Mouse (Mus musculus) CH12.LX (cell line): Measurements from ENCODE around the gene Capn11. TPM values are rescaled to one million over a fixed set of nuclear protein-coding genes. Genes with fewer than 3 reads are reported as not detected.

ENCODE experiments used
- DNase-seq: peaks from one replicate; pipeline ENCODE4 v3.0.0-alpha.2; 2013; ENCODE audit errors: extremely low read depth
- H3K27ac ChIP-seq: 2 replicates; pipeline ENCODE4 v1.5.1; 2012; ENCODE audit warnings: low read depth, mild to moderate bottlenecking, control low read depth, moderate library complexity; ENCODE audit not compliant: insufficient read depth
- H3K27me3 ChIP-seq: replicated peaks from 2 replicates; pipeline ENCODE3; 2012; ENCODE audit warnings: inconsistent platforms
- H3K36me3 ChIP-seq, 2 experiments: replicated peaks in 1 of 2; 2 replicates each; pipeline versions ENCODE3 to v1.6.1; 2012; ENCODE audit warnings: inconsistent platforms in 1 of 2, low read length in 1 of 2, mild to moderate bottlenecking in 1 of 2, mixed read lengths in 1 of 2, moderate library complexity in 1 of 2; ENCODE audit not compliant: control insufficient read depth in 1 of 2, insufficient read depth in 1 of 2
- H3K4me1 ChIP-seq, 2 experiments: 2 replicates each; pipeline ENCODE4 v1.6.1; 2012; ENCODE audit warnings: inconsistent platforms in 1 of 2, moderate library complexity in 1 of 2; ENCODE audit not compliant: insufficient read depth in 2 of 2, control insufficient read depth in 1 of 2
- H3K4me2 ChIP-seq: 2 replicates; pipeline ENCODE4 v1.6.1; 2012; ENCODE audit warnings: low read depth, mild to moderate bottlenecking, control low read depth; ENCODE audit not compliant: poor library complexity, insufficient read depth, severe bottlenecking
- H3K4me3 ChIP-seq, 3 experiments: fragments of 150-350 bp in 1 of 3; sonication (generic) in 1 of 3; replicated peaks in 1 of 3; 2 replicates each; pipeline versions ENCODE3 to v1.5.1; 2011 to 2012; ENCODE audit warnings: low read depth in 2 of 3, low read length in 2 of 3, mild to moderate bottlenecking in 2 of 3, moderate library complexity in 2 of 3, control low read depth in 1 of 3, improper control_type of control experiment in 1 of 3, inconsistent platforms in 1 of 3, mixed read lengths in 1 of 3; ENCODE audit not compliant: poor library complexity in 1 of 3
- H3K79me2 ChIP-seq: replicated peaks from 2 replicates; pipeline ENCODE4 v1.6.1; 2012; ENCODE audit warnings: mild to moderate bottlenecking, moderate library complexity; ENCODE audit not compliant: control insufficient read depth, poor library complexity, insufficient read depth, severe bottlenecking; ENCODE audit errors: extremely low read depth
- H3K9ac ChIP-seq: 2 replicates; pipeline ENCODE4 v1.6.1; 2012; ENCODE audit warnings: low read depth, mild to moderate bottlenecking, control low read depth, moderate library complexity; ENCODE audit not compliant: insufficient read depth
- H3K9me3 ChIP-seq: replicated peaks from 2 replicates; pipeline ENCODE3; 2012; ENCODE audit warnings: low read length, inconsistent platforms, mixed read lengths
- BHLHE40 ChIP-seq: IDR thresholded peaks from 2 replicates; pipeline ENCODE4 v1.6.1; 2011; ENCODE audit warnings: mild to moderate bottlenecking, low read depth, low read length, improper control_type of control experiment
- EP300 ChIP-seq: IDR thresholded peaks from 2 replicates; pipeline ENCODE4 v1.6.1; 2011; ENCODE audit warnings: low read length, improper control_type of control experiment
- GABPA ChIP-seq: IDR thresholded peaks from 2 replicates; pipeline ENCODE4 v1.6.1; 2012; ENCODE audit warnings: low read depth, low read length, improper control_type of control experiment, inconsistent platforms; ENCODE audit not compliant: insufficient replicate concordance
- MAX ChIP-seq: IDR thresholded peaks from 2 replicates; pipeline ENCODE4 v1.6.1; 2011; ENCODE audit warnings: low read length, improper control_type of control experiment
- MEF2A ChIP-seq: IDR thresholded peaks from 2 replicates; pipeline ENCODE4 v1.6.1; 2014; ENCODE audit warnings: low read depth, mild to moderate bottlenecking, inconsistent platforms, low read length, improper control_type of control experiment, borderline replicate concordance
- MXI1 ChIP-seq: IDR thresholded peaks from 2 replicates; pipeline ENCODE4 v1.6.1; 2011; ENCODE audit warnings: mild to moderate bottlenecking, low read depth, low read length, improper control_type of control experiment
- MYC ChIP-seq: IDR thresholded peaks from 2 replicates; pipeline ENCODE4 v1.6.1; 2011; ENCODE audit warnings: low read depth, mild to moderate bottlenecking, improper control_type of control experiment, low read length
- NELFE ChIP-seq: IDR thresholded peaks from 2 replicates; pipeline ENCODE4 v1.6.1; 2011; ENCODE audit warnings: low read depth, low read length, improper control_type of control experiment
- PAX5 ChIP-seq: IDR thresholded peaks from 2 replicates; pipeline ENCODE4 v1.6.1; 2012; ENCODE audit warnings: low read length, inconsistent platforms, mixed read lengths
- POLR2AphosphoS2 ChIP-seq: IDR thresholded peaks from 2 replicates; pipeline ENCODE4 v1.6.1; 2011; ENCODE audit warnings: low read depth, low read length, improper control_type of control experiment
- RCOR1 ChIP-seq: conservative IDR thresholded peaks from 2 replicates; pipeline ENCODE4 v1.6.1; 2012; ENCODE audit warnings: low read depth, mild to moderate bottlenecking, inconsistent platforms, low read length, improper control_type of control experiment
- TBP ChIP-seq: conservative IDR thresholded peaks from 2 replicates; pipeline ENCODE4 v1.6.1; 2011; ENCODE audit warnings: low read depth, low read length, improper control_type of control experiment
- UBTF ChIP-seq: IDR thresholded peaks from 2 replicates; pipeline ENCODE4 v1.6.1; 2012; ENCODE audit warnings: low read depth, mild to moderate bottlenecking, inconsistent platforms, low read length, improper control_type of control experiment, moderate library complexity
- USF1 ChIP-seq: IDR thresholded peaks from 2 replicates; pipeline ENCODE4 v1.6.1; 2014; ENCODE audit warnings: low read depth, mild to moderate bottlenecking, inconsistent platforms, low read length, improper control_type of control experiment
- ZNF384 ChIP-seq: IDR thresholded peaks from 2 replicates; pipeline ENCODE4 v1.6.1; 2012; ENCODE audit warnings: low read depth, low read length, improper control_type of control experiment, inconsistent platforms
- dilution Hi-C: fragments of 300-500 bp; cut with MboI; formaldehyde crosslinking; loops from 2 replicates; pipeline ENCODE4 v1.14.3; 2020; ENCODE audit warnings: low sequenced_read_pairs; ENCODE audit not compliant: extremely low pct_unique_long_range_greater_than_20kb, extremely low pct_ligation_motif_present
- in situ Hi-C: fragments of 300-500 bp; cut with MboI; formaldehyde crosslinking; loops from 3 replicates; pipeline ENCODE4 v1.14.3; 2019; ENCODE audit warnings: low sequenced_read_pairs, low pct_ligation_motif_present, low pct_unique_long_range_greater_than_20kb, mixed read lengths
- polyA plus RNA-seq: library from polyadenylated mRNA; unstranded; fragments of >175 nt; gene quantifications from 2 replicates; pipeline ENCODE4 v1.2.1, GENCODE M21; 2012; ENCODE audit warnings: low read depth; ENCODE audit not compliant: insufficient read length
- total RNA-seq, 2 experiments: library from RNA; depleted of rRNA; stranded (reverse); fragments of 300-350 nt in 1 of 2; fragments of >200 nt in 1 of 2; gene quantifications; 2 replicates each; pipeline ENCODE4 v1.2.3; 2012 to 2014

Gene Capn11
- total and polyA plus RNA-seq, 3 experiments: 0.09 TPM; not detected in 2

DNA sequence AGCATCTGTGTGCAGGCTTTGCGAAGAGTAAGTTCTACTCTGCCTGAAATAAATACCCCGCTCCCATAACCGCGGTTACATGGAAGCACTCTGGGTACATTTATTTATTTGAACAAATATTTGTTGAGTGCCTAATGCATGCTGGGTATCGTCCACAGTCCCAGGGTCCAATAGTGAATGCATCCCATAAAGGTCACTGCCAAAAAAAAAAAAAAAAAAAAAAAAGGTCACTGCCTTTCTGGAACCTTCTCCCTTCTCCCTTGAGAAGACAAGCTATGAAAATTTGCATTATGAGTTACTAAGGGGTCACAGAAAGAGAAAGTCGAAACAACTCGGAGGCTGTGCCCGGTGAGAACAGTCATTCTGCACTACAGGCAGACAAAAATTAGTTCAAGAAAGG is 17.1 kb downstream of the Capn11 start:
- no peak for DNase-seq
- dilution Hi-C loops: no loop called here
- H3K36me3 ChIP-seq: no peaks in the 10 kb centered on the region

GRCm38 (mm10) chr17:45638596-45639295 is 20.4 kb downstream of the Capn11 start:
- no peak for DNase-seq
- no peak overlapping the region for H3K4me3 ChIP-seq
- no peaks in the 10 kb centered on the region for H3K9me3 ChIP-seq
- TF ChIP-seq TBP (no peak), MAX (no peak), MEF2A (no peak), EP300 (no peak), ZNF384 (no peak), PAX5 (no peak), USF1 (no peak), POLR2AphosphoS2 (no peak), NELFE (no peak), UBTF (no peak), RCOR1 (no peak), MXI1 (no peak), GABPA (no peak), BHLHE40 (no peak)
- no peaks in the 10 kb centered on the region for H3K79me2 ChIP-seq
- peaks cover 4 to 11% of the 10 kb centered on the region in 2 experiments for H3K4me1 ChIP-seq
- no peak overlapping the region for H3K4me2 ChIP-seq
- in situ Hi-C loops: no loop called here
- no peak overlapping the region for H3K9ac ChIP-seq
- H3K36me3 ChIP-seq: no peaks in the 10 kb centered on the region
- dilution Hi-C loops: no loop called here
- H3K27ac ChIP-seq: no peak overlapping the region
- peaks cover 3% of the 10 kb centered on the region for H3K27me3 ChIP-seq

More for the DNA sequence above, 17.1 kb downstream of the Capn11 start:
- Histone ChIP-seq H3K27me3 (peaks cover 3% of the 10 kb centered on the region), H3K27ac (no peak overlapping the region), H3K4me3 (no peak overlapping the region), H3K4me1 (peaks cover 4 to 11% of the 10 kb centered on the region in 2 experiments), H3K9ac (no peak overlapping the region), H3K9me3 (peaks cover 4% of the 10 kb centered on the region), H3K4me2 (peak overlapping the region; percentile 46), H3K79me2 (no peaks in the 10 kb centered on the region)
- TF ChIP-seq MYC (no peak), ZNF384 (peak; percentile 72)
- in situ Hi-C loops: no loop called here
